Mouse (Mus musculus) heart, postnatal 0 days (tissue): ENCODE data around the gene Msln.

Source experiments
- CTCF ChIP-seq: IDR thresholded peaks from 2 replicates; pipeline ENCODE4 v1.5.1; 2016; ENCODE audit warnings: antibody characterized with exemption, control low read depth, low read depth
- EP300 ChIP-seq: IDR thresholded peaks from 2 replicates; pipeline ENCODE4 v1.6.1; 2016; ENCODE audit warnings: antibody characterized with exemption, low read depth

GRCm38 (mm10) chr17:25796951-25797369 is 42.8 kb upstream of the Msln start, which contains the start of gene Metrn:
- TF ChIP-seq CTCF = no peak
- TF ChIP-seq EP300 = no peak
